8 mouse cellular contexts compared by ENCODE assay signal in genomic region chr3:79196708-79197437, GRCm38 (mm10).
A peak's percentile ranks its signal among the peaks of the same experiment; 100 is the strongest.
DNase-seq lines count a peak whose midpoint lies in the region; ATAC-seq and TF ChIP-seq lines count a peak whose summit lies in the region.

No protein-coding gene starts in this region.

- TF ChIP-seq CTCF in CH12.LX (conservative IDR thresholded peaks at IDR 0.05 in 1 of 2, IDR thresholded peaks at IDR 0.05 in 1 of 2; ENCODE audit: low read depth in 2 of 2, low read length in 2 of 2), result peak; percentile 49 to 63
- peak; percentile 84 for TF ChIP-seq CTCF in cerebellum, adult 2 months (IDR thresholded peaks at IDR 0.05; ENCODE audit: borderline replicate concordance, insufficient read depth, low read depth, low read length)
- peak; percentile 97 for TF ChIP-seq CTCF in stomach, postnatal 0 days (IDR thresholded peaks at IDR 0.05; ENCODE audit: low read depth)

- TF ChIP-seq EP300 in CH12.LX (IDR thresholded peaks at IDR 0.05; ENCODE audit: low read length), result no peak
- TF ChIP-seq EP300 in stomach, postnatal 0 days (optimal IDR thresholded peaks at IDR 0.05), result no peak

- H3K27me3 ChIP-seq in forebrain, embryonic 11.5 days (ENCODE audit: control insufficient read depth, insufficient read depth, low read length), result no peaks in the 10 kb centered on the region
- no peaks in the 10 kb centered on the region for H3K27me3 ChIP-seq in forebrain, embryonic 10.5 days (ENCODE audit: poor library complexity, severe bottlenecking)
- no peaks in the 10 kb centered on the region for H3K27me3 ChIP-seq in CH12.LX (replicated peaks)
- H3K27me3 ChIP-seq in cerebellum, adult 2 months (ENCODE audit: control insufficient read depth, insufficient read depth, low read length), result no peaks in the 10 kb centered on the region
- no peaks in the 10 kb centered on the region for H3K27me3 ChIP-seq in heart, embryonic 12.5 days (replicated peaks)
- no peaks in the 10 kb centered on the region for H3K27me3 ChIP-seq in stomach, postnatal 0 days (ENCODE audit: control insufficient read depth, insufficient read depth, low read length)

- H3K36me3 ChIP-seq in forebrain, embryonic 11.5 days (ENCODE audit: control insufficient read depth, insufficient read depth, low read length), result no peaks in the 10 kb centered on the region
- no peaks in the 10 kb centered on the region for H3K36me3 ChIP-seq in forebrain, embryonic 10.5 days (replicated peaks)
- H3K36me3 ChIP-seq in CH12.LX (replicated peaks in 1 of 2; ENCODE audit: control insufficient read depth in 1 of 2, insufficient read depth in 1 of 2, low read length in 1 of 2), result peaks cover 0 to 3% of the 10 kb centered on the region in 2 experiments
- no peaks in the 10 kb centered on the region for H3K36me3 ChIP-seq in heart, embryonic 12.5 days
- H3K36me3 ChIP-seq in stomach, postnatal 0 days (ENCODE audit: control insufficient read depth, insufficient read depth, low read length), result no peaks in the 10 kb centered on the region

- TF ChIP-seq RAD21 in CH12.LX (IDR thresholded peaks at IDR 0.05; ENCODE audit: low read depth, low read length), result peak; percentile 65

- in situ Hi-C loops in CH12.LX (cut with MboI; ENCODE audit: low pct_ligation_motif_present, low pct_unique_long_range_greater_than_20kb, low sequenced_read_pairs), result no loop called here

- no peaks in the 10 kb centered on the region for H3K9me3 ChIP-seq in forebrain, embryonic 11.5 days (ENCODE audit: control insufficient read depth, low read length)
- no peaks in the 10 kb centered on the region for H3K9me3 ChIP-seq in forebrain, embryonic 10.5 days
- H3K9me3 ChIP-seq in CH12.LX (replicated peaks; ENCODE audit: low read length), result no peaks in the 10 kb centered on the region
- H3K9me3 ChIP-seq in heart, embryonic 12.5 days (replicated peaks), result no peaks in the 10 kb centered on the region
- H3K9me3 ChIP-seq in stomach, postnatal 0 days (ENCODE audit: control insufficient read depth, low read length), result no peaks in the 10 kb centered on the region

- dilution Hi-C loops in CH12.LX (cut with MboI; ENCODE audit: extremely low pct_ligation_motif_present, extremely low pct_unique_long_range_greater_than_20kb, low sequenced_read_pairs), result no loop called here

- TF ChIP-seq POLR2A in CH12.LX (IDR thresholded peaks at IDR 0.05; ENCODE audit: low read depth, low read length), result no peak
- no peak for TF ChIP-seq POLR2A in cerebellum, adult 2 months (IDR thresholded peaks at IDR 0.05; ENCODE audit: borderline replicate concordance, insufficient read depth, low read length)

- no peaks in the 10 kb centered on the region for H3K79me2 ChIP-seq in CH12.LX (replicated peaks; ENCODE audit: control insufficient read depth, extremely low read depth, insufficient read depth, poor library complexity, severe bottlenecking)

- no peak overlapping the region for H3K27ac ChIP-seq in forebrain, embryonic 11.5 days (ENCODE audit: low read depth, low read length)
- no peak overlapping the region for H3K27ac ChIP-seq in forebrain, embryonic 10.5 days
- H3K27ac ChIP-seq in CH12.LX (ENCODE audit: insufficient read depth, low read depth), result no peak overlapping the region
- H3K27ac ChIP-seq in cerebellum, adult 2 months (ENCODE audit: insufficient read depth, low read length), result no peak overlapping the region
- H3K27ac ChIP-seq in heart, embryonic 12.5 days (ENCODE audit: poor library complexity, severe bottlenecking), result no peak overlapping the region
- H3K27ac ChIP-seq in stomach, postnatal 0 days (replicated peaks), result no peak overlapping the region

- H3K9ac ChIP-seq in forebrain, embryonic 11.5 days (ENCODE audit: low read length), result no peak overlapping the region
- no peak overlapping the region for H3K9ac ChIP-seq in CH12.LX (ENCODE audit: insufficient read depth, low read depth)
- H3K9ac ChIP-seq in heart, embryonic 12.5 days, result no peak overlapping the region
- no peak overlapping the region for H3K9ac ChIP-seq in stomach, postnatal 0 days (ENCODE audit: low read length)

- no peak overlapping the region for H3K4me3 ChIP-seq in forebrain, embryonic 11.5 days (ENCODE audit: low read depth, low read length)
- no peak overlapping the region for H3K4me3 ChIP-seq in forebrain, embryonic 10.5 days
- H3K4me3 ChIP-seq in CH12.LX (replicated peaks in 1 of 3; ENCODE audit: low read depth in 2 of 3, low read length in 2 of 3, poor library complexity in 1 of 3), result no peak overlapping the region
- H3K4me3 ChIP-seq in cerebellum, adult 2 months (replicated peaks; ENCODE audit: insufficient read depth, low read depth, low read length), result no peak overlapping the region
- no peak overlapping the region for H3K4me3 ChIP-seq in heart, embryonic 12.5 days
- H3K4me3 ChIP-seq in stomach, postnatal 0 days (ENCODE audit: low read depth, low read length), result peak overlapping the region; percentile 3; the same call in 1 of the 2 replicates

- ATAC-seq in forebrain, embryonic 11.5 days (replicated peaks; ENCODE audit: low FRiP score), result peak; percentile 60; the same call in 1 of the 2 replicates
- ATAC-seq in heart, embryonic 12.5 days (ENCODE audit: insufficient number of reproducible peaks, low FRiP score), result no peak
- ATAC-seq in stomach, postnatal 0 days (ENCODE audit: low FRiP score, low TSS enrichment), result peak; percentile 60; the same call in 1 of the 2 replicates

- no peak for DNase-seq in forebrain, embryonic 11.5 days (ENCODE audit: low spot score)
- DNase-seq in forebrain, embryonic 10.5 days (ENCODE audit: extremely low spot score, low spot score), result no peak
- DNase-seq in CH12.LX (ENCODE audit: extremely low read depth), result peak; percentile 89
- DNase-seq in cerebellum, adult 2 months, result peak in 1 of 2 experiments; percentile 71
- DNase-seq in layer of hippocampus, adult 9-11 months, result peak; percentile 62
- DNase-seq in mesoderm, embryonic 11.5 days (ENCODE audit: low read depth, low spot score), result peak; percentile 49
- peak; percentile 27 for DNase-seq in stomach, postnatal 0 days (ENCODE audit: low spot score)

- no peak overlapping the region for H3K4me2 ChIP-seq in forebrain, embryonic 11.5 days (ENCODE audit: low read depth, low read length, severe bottlenecking)
- no peak overlapping the region for H3K4me2 ChIP-seq in CH12.LX (ENCODE audit: insufficient read depth, low read depth, poor library complexity, severe bottlenecking)
- H3K4me2 ChIP-seq in heart, embryonic 12.5 days, result peak overlapping the region; percentile 31; the same call in 1 of the 2 replicates
- H3K4me2 ChIP-seq in stomach, postnatal 0 days (replicated peaks; ENCODE audit: low read depth), result no peak overlapping the region; the same call in 1 of the 2 replicates

- 76% methylated on average over 6 of the region's 6 CpGs for WGBS in forebrain, embryonic 11.5 days
- 79% methylated on average over 6 of the region's 6 CpGs for WGBS in forebrain, embryonic 10.5 days
- 55% methylated on average over 6 of the region's 6 CpGs for WGBS in cerebellum, adult 2 months
- 57% methylated on average over 6 of the region's 6 CpGs for WGBS in heart, embryonic 12.5 days
- WGBS in stomach, postnatal 0 days, result 43% methylated on average over 6 of the region's 6 CpGs

- H3K4me1 ChIP-seq in forebrain, embryonic 11.5 days (replicated peaks; ENCODE audit: control insufficient read depth, insufficient read depth, low read length), result no peaks in the 10 kb centered on the region
- H3K4me1 ChIP-seq in forebrain, embryonic 10.5 days, result peaks cover 8% of the 10 kb centered on the region; the same call in 1 of the 2 replicates
- peaks cover 0 to 54% of the 10 kb centered on the region in 2 experiments; a peak in 2 of 4 replicates for H3K4me1 ChIP-seq in CH12.LX (ENCODE audit: control insufficient read depth in 1 of 2, insufficient read depth in 2 of 2)
- H3K4me1 ChIP-seq in cerebellum, adult 2 months (ENCODE audit: control insufficient read depth, insufficient read depth, low read length), result peaks cover 21% of the 10 kb centered on the region
- H3K4me1 ChIP-seq in heart, embryonic 12.5 days (replicated peaks), result peaks cover 38% of the 10 kb centered on the region
- 0 out of 2 replicates have a peak, but pooled peaks cover 5% of the 10 kb centered on the region for H3K4me1 ChIP-seq in stomach, postnatal 0 days (replicated peaks; ENCODE audit: control insufficient read depth, insufficient read depth)

TF ChIP-seq in CH12.LX, 34 proteins besides CTCF, POLR2A, EP300 and RAD21:
- peak; percentile 54; the same call in 1 of the 2 replicates for TF ChIP-seq ETS1 (conservative IDR thresholded peaks at IDR 0.05; ENCODE audit: low read depth, low read length)
- TF ChIP-seq MEF2A (IDR thresholded peaks at IDR 0.05; ENCODE audit: borderline replicate concordance, low read depth, low read length), result no peak
- peak; percentile 70 for TF ChIP-seq SMC3 (IDR thresholded peaks at IDR 0.05; ENCODE audit: low read depth, low read length)
TF ChIP-seq in CH12.LX: peak in this region for 2.

Comparison
In these comparisons a context has a peak if more than half of its experiments do, and no peak if none do; other contexts are left out.
1. DNase-seq: peak in CH12.LX (single experiment), layer of hippocampus, adult 9-11 months (single experiment), mesoderm, embryonic 11.5 days (single experiment) and stomach, postnatal 0 days (single experiment); none in forebrain, embryonic 11.5 days (single experiment) and forebrain, embryonic 10.5 days (single experiment).
2. Peak in every context shown above with its lines, with median percentiles within 50 percentile points of each other: CTCF ChIP-seq.